Mouse (Mus musculus) forebrain, embryonic 13.5 days (tissue): ENCODE results near the gene 1700013G24Rik. TPM values are rescaled to one million over a fixed set of nuclear protein-coding genes. Genes with fewer than 3 reads are reported as not detected.

Experiments
- ATAC-seq: fragments of 200-750 bp; cut with Nextera tagmentation; 2 replicates; pipeline ENCODE4 v1.8.0; 2017
- H3K27ac ChIP-seq: fragments of 300-500 bp; sonication (generic); 2 replicates; pipeline ENCODE4 v1.5.1; 2015; ENCODE audit warnings: inconsistent platforms, mild to moderate bottlenecking, moderate library complexity
- H3K27me3 ChIP-seq: fragments of 300-500 bp; sonication (generic); 2 replicates; pipeline ENCODE4 v1.6.1; 2015; ENCODE audit warnings: mild to moderate bottlenecking, inconsistent platforms
- H3K36me3 ChIP-seq: fragments of 300-500 bp; sonication (generic); 2 replicates; pipeline ENCODE4 v1.6.1; 2015; ENCODE audit warnings: mild to moderate bottlenecking, inconsistent platforms; ENCODE audit not compliant: poor library complexity, severe bottlenecking
- H3K4me1 ChIP-seq: fragments of 300-500 bp; sonication (generic); 2 replicates; pipeline ENCODE4 v1.6.1; 2015; ENCODE audit warnings: inconsistent platforms
- H3K4me2 ChIP-seq: fragments of 300-500 bp; sonication (generic); 2 replicates; pipeline ENCODE4 v1.6.1; 2015; ENCODE audit warnings: inconsistent platforms, mild to moderate bottlenecking, moderate library complexity
- H3K4me3 ChIP-seq: fragments of 300-500 bp; sonication (generic); 2 replicates; pipeline ENCODE4 v1.5.1; 2015; ENCODE audit warnings: mild to moderate bottlenecking, inconsistent platforms
- H3K9ac ChIP-seq: fragments of 300-500 bp; sonication (generic); 2 replicates; pipeline ENCODE4 v1.6.1; 2015; ENCODE audit warnings: mild to moderate bottlenecking, inconsistent platforms
- H3K9me3 ChIP-seq: fragments of 300-500 bp; sonication (generic); replicated peaks from 2 replicates; pipeline ENCODE4 v1.6.1; 2016; ENCODE audit warnings: inconsistent platforms
- WGBS: fragments of 180-500 bp; shearing (Covaris S2); methylation state at CpG from one replicate; pipeline ENCODE4 v1.1.7; 2015; 5-methylcytosine and 5-hydroxymethylcytosine counted together
- polyA plus RNA-seq: library from polyadenylated mRNA; unstranded; fragments of >200 nt; fragmentation: Nextera tagmentation; extraction: Ambion mirVana; gene quantifications from 2 replicates; pipeline ENCODE4 v1.2.1, GENCODE M21; 2015

The 1700013G24Rik gene
- polyA plus RNA-seq, 1 experiment from 2014 or later: not detected

DNA sequence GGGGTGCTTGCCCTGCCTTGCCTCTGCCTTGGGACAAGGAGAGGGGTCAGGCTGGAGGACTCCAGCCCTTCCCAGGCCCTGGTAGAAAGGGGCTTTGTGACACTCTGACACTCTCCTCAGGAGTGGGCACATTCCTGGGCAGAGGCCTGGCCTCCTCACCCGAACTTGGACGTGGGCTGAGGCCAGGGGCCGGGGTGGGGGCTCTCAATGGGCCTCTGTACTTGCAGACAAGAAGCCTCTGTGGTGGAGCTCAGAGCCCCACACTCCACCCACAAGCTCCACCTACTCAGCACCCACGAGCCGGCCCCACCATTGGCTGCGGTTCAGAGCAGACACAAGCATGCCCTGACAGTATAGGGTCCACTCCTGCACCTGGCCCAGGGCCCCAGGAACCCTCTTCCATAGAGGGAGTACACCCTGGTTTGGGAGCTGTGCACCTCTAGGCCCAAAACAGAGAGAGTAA lies 50.5 kb downstream of the 1700013G24Rik start:
- Histone ChIP-seq H3K4me3 (no peak overlapping the region), H3K4me2 (no peak overlapping the region), H3K27ac (no peak overlapping the region), H3K4me1 (no peaks in the 10 kb centered on the region), H3K9ac (no peak overlapping the region), H3K27me3 (no peaks in the 10 kb centered on the region), H3K36me3 (0 out of 2 replicates have a peak, but pooled peaks cover 5% of the 10 kb centered on the region), H3K9me3 (no peaks in the 10 kb centered on the region)
- no peak for ATAC-seq
- 87% methylated on average over 6 of the region's 6 CpGs for WGBS

Other genes starting within 250 kb of the 1700013G24Rik start
- 0.28 and 0.30 TPM in 2 replicates for gene Wnt4, start 175.8 kb upstream of the 1700013G24Rik start, polyA plus RNA-seq
- 670 and 681 TPM in 2 replicates for gene Cdc42, start 95.6 kb upstream of the 1700013G24Rik start, polyA plus RNA-seq
- gene Cela3a, start 43.5 kb upstream of the 1700013G24Rik start, polyA plus RNA-seq: not detected in 2 replicates
- gene Cela3b, start 22.7 kb upstream of the 1700013G24Rik start, polyA plus RNA-seq: not detected in 2 replicates
- 4.8 and 6.5 TPM in 2 replicates for gene Hspg2, start 15.5 kb downstream of the 1700013G24Rik start, polyA plus RNA-seq
- not detected in 2 replicates for gene Ldlrad2, start 121.3 kb downstream of the 1700013G24Rik start, polyA plus RNA-seq
- gene Usp48, start 140.5 kb downstream of the 1700013G24Rik start, polyA plus RNA-seq: 69.9 and 76.8 TPM in 2 replicates
- gene Rap1gap, start 211.4 kb downstream of the 1700013G24Rik start, polyA plus RNA-seq: 11.8 and 16.5 TPM in 2 replicates